Mouse (Mus musculus) E14TG2a.4 (cell line): ENCODE measurements around the gene Fra10ac1.

Source experiments
- H3K27me3 ChIP-seq: 2 replicates; pipeline ENCODE4 v1.6.1; 2014; ENCODE audit warnings: low read length, control low read depth; ENCODE audit not compliant: insufficient read depth
- H3K36me3 ChIP-seq: 2 replicates; pipeline ENCODE4 v1.6.1; 2014; ENCODE audit warnings: low read length, control low read depth; ENCODE audit not compliant: insufficient read depth
- H3K4me1 ChIP-seq: replicated peaks from 2 replicates; pipeline ENCODE4 v1.6.1; 2014; ENCODE audit warnings: low read depth, low read length, control low read depth
- H3K4me3 ChIP-seq: replicated peaks from 2 replicates; pipeline ENCODE4 v1.5.1; 2014; ENCODE audit warnings: mild to moderate bottlenecking, low read length
- H3K9me3 ChIP-seq: 2 replicates; pipeline ENCODE4 v1.6.1; 2014; ENCODE audit warnings: low read length, control low read depth
- CTCF ChIP-seq: conservative IDR thresholded peaks from 2 replicates; pipeline ENCODE4 v1.5.1; 2014; ENCODE audit warnings: low read length
- NANOG ChIP-seq: IDR thresholded peaks from 2 replicates; pipeline ENCODE4 v1.6.1; 2014; ENCODE audit warnings: borderline replicate concordance, low read length, mixed read lengths
- POU5F1 ChIP-seq: IDR thresholded peaks from 2 replicates; pipeline ENCODE4 v1.6.1; 2014; ENCODE audit warnings: low read length, borderline replicate concordance

Gene Fra10ac1

GRCm38 (mm10) chr19:38161648-38162354 lies 62.2 kb downstream of the Fra10ac1 start:
- Histone ChIP-seq H3K4me3 (no peak overlapping the region), H3K4me1 (no peaks in the 10 kb centered on the region), H3K36me3 (no peaks in the 10 kb centered on the region), H3K27me3 (no peaks in the 10 kb centered on the region), H3K9me3 (peaks cover 6% of the 10 kb centered on the region; the same call in 1 of the 2 replicates)
- TF ChIP-seq POU5F1 (no peak), CTCF (no peak), NANOG (no peak)

GRCm38 (mm10) chr19:38156243-38156642 lies 67.7 kb downstream of the Fra10ac1 start:
- Histone ChIP-seq H3K9me3 (no peaks in the 10 kb centered on the region), H3K27me3 (no peaks in the 10 kb centered on the region), H3K4me1 (peaks cover 7% of the 10 kb centered on the region; the same call in 1 of the 2 replicates), H3K36me3 (no peaks in the 10 kb centered on the region), H3K4me3 (no peak overlapping the region)
- TF ChIP-seq CTCF (peak; percentile 55), POU5F1 (no peak)

DNA sequence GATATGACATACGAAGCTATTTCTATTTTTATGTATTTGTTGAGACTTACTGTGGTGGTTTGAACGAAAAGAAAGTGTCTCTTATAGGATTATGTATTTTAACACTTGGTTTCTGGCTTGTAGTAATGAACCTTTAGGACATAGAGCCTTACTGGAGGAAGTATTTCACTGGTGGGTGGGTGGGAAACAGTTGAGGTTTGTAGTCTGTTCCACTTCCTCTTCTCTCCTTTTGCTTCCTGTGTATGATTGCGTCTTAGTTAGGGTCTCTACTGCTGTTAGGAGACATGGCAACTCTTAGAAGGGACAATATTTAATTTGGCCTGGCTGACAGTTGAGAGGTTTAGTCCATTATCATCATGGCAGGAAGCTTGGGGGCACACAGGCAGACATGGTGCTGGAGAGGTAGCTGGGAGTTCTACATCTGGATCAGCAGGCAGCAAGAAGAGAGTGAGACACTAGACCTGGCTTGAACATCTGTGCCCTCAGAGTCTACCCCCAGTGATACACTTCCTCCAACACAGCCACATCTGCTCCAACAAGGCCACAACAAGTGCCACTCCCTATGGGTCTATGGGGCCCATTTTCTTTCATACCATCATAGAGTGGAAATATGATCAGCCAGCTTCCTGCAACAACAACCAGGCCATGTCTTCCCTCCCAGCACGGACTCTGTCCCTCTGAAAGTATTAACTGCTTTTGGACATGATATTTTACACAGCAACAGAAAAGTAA lies 80.2 kb downstream of the Fra10ac1 start:
- no peaks in the 10 kb centered on the region for H3K36me3 ChIP-seq
- no peaks in the 10 kb centered on the region for H3K27me3 ChIP-seq
- H3K4me3 ChIP-seq, result no peak overlapping the region
- H3K4me1 ChIP-seq, result no peaks in the 10 kb centered on the region
- TF ChIP-seq NANOG (no peak), CTCF (no peak), POU5F1 (no peak)
- H3K9me3 ChIP-seq, result no peaks in the 10 kb centered on the region
